Mouse (Mus musculus) CH12.LX (cell line): ENCODE data around the gene Lrrc46. TPM values are rescaled to one million over a fixed set of nuclear protein-coding genes. Genes with fewer than 3 reads are reported as not detected.

Experiments used
- DNase-seq: peaks from one replicate; pipeline ENCODE4 v3.0.0-alpha.2; 2013; ENCODE audit errors: extremely low read depth
- H3K27ac ChIP-seq: 2 replicates; pipeline ENCODE4 v1.5.1; 2012; ENCODE audit warnings: low read depth, mild to moderate bottlenecking, control low read depth, moderate library complexity; ENCODE audit not compliant: insufficient read depth
- H3K27me3 ChIP-seq: replicated peaks from 2 replicates; pipeline ENCODE3; 2012; ENCODE audit warnings: inconsistent platforms
- H3K36me3 ChIP-seq, 2 experiments: replicated peaks in 1 of 2; 2 replicates each; pipeline versions ENCODE3 to v1.6.1; 2012; ENCODE audit warnings: inconsistent platforms in 1 of 2, low read length in 1 of 2, mild to moderate bottlenecking in 1 of 2, mixed read lengths in 1 of 2, moderate library complexity in 1 of 2; ENCODE audit not compliant: control insufficient read depth in 1 of 2, insufficient read depth in 1 of 2
- H3K4me1 ChIP-seq, 2 experiments: 2 replicates each; pipeline ENCODE4 v1.6.1; 2012; ENCODE audit warnings: inconsistent platforms in 1 of 2, moderate library complexity in 1 of 2; ENCODE audit not compliant: insufficient read depth in 2 of 2, control insufficient read depth in 1 of 2
- H3K4me2 ChIP-seq: 2 replicates; pipeline ENCODE4 v1.6.1; 2012; ENCODE audit warnings: low read depth, mild to moderate bottlenecking, control low read depth; ENCODE audit not compliant: poor library complexity, insufficient read depth, severe bottlenecking
- H3K4me3 ChIP-seq, 3 experiments: fragments of 150-350 bp in 1 of 3; sonication (generic) in 1 of 3; replicated peaks in 1 of 3; 2 replicates each; pipeline versions ENCODE3 to v1.5.1; 2011 to 2012; ENCODE audit warnings: low read depth in 2 of 3, low read length in 2 of 3, mild to moderate bottlenecking in 2 of 3, moderate library complexity in 2 of 3, control low read depth in 1 of 3, improper control_type of control experiment in 1 of 3, inconsistent platforms in 1 of 3, mixed read lengths in 1 of 3; ENCODE audit not compliant: poor library complexity in 1 of 3
- H3K79me2 ChIP-seq: replicated peaks from 2 replicates; pipeline ENCODE4 v1.6.1; 2012; ENCODE audit warnings: mild to moderate bottlenecking, moderate library complexity; ENCODE audit not compliant: control insufficient read depth, poor library complexity, insufficient read depth, severe bottlenecking; ENCODE audit errors: extremely low read depth
- H3K9ac ChIP-seq: 2 replicates; pipeline ENCODE4 v1.6.1; 2012; ENCODE audit warnings: low read depth, mild to moderate bottlenecking, control low read depth, moderate library complexity; ENCODE audit not compliant: insufficient read depth
- H3K9me3 ChIP-seq: replicated peaks from 2 replicates; pipeline ENCODE3; 2012; ENCODE audit warnings: low read length, inconsistent platforms, mixed read lengths
- BHLHE40 ChIP-seq: IDR thresholded peaks from 2 replicates; pipeline ENCODE4 v1.6.1; 2011; ENCODE audit warnings: mild to moderate bottlenecking, low read depth, low read length, improper control_type of control experiment
- CHD1 ChIP-seq: IDR thresholded peaks from 2 replicates; pipeline ENCODE4 v1.6.1; 2012; ENCODE audit warnings: low read depth, low read length, improper control_type of control experiment, inconsistent platforms
- CHD2 ChIP-seq: IDR thresholded peaks from 2 replicates; pipeline ENCODE4 v1.6.1; 2011; ENCODE audit warnings: low read length, improper control_type of control experiment
- CTCF ChIP-seq, 2 experiments: IDR thresholded peaks in 1 of 2; conservative IDR thresholded peaks in 1 of 2; 2 replicates each; pipeline ENCODE4 v1.5.1; 2011 to 2012; ENCODE audit warnings: low read depth in 2 of 2, low read length in 2 of 2, improper control_type of control experiment in 1 of 2, inconsistent platforms in 1 of 2, mild to moderate bottlenecking in 1 of 2, moderate library complexity in 1 of 2
- EP300 ChIP-seq: IDR thresholded peaks from 2 replicates; pipeline ENCODE4 v1.6.1; 2011; ENCODE audit warnings: low read length, improper control_type of control experiment
- GABPA ChIP-seq: IDR thresholded peaks from 2 replicates; pipeline ENCODE4 v1.6.1; 2012; ENCODE audit warnings: low read depth, low read length, improper control_type of control experiment, inconsistent platforms; ENCODE audit not compliant: insufficient replicate concordance
- HCFC1 ChIP-seq: IDR thresholded peaks from 2 replicates; pipeline ENCODE4 v1.6.1; 2012; ENCODE audit warnings: low read depth, mild to moderate bottlenecking, inconsistent platforms, low read length, improper control_type of control experiment
- IRF4 ChIP-seq: IDR thresholded peaks from 2 replicates; pipeline ENCODE4 v1.6.1; 2014; ENCODE audit warnings: low read depth, mild to moderate bottlenecking, inconsistent platforms, low read length, improper control_type of control experiment
- JUN ChIP-seq: IDR thresholded peaks from 2 replicates; pipeline ENCODE4 v1.6.1; 2011; ENCODE audit warnings: low read depth, mild to moderate bottlenecking, low read length, improper control_type of control experiment, moderate library complexity; ENCODE audit not compliant: insufficient read depth
- JUND ChIP-seq: conservative IDR thresholded peaks from 2 replicates; pipeline ENCODE4 v1.6.1; 2011; ENCODE audit warnings: low read depth, low read length, improper control_type of control experiment
- KAT2A ChIP-seq: IDR thresholded peaks from 2 replicates; pipeline ENCODE4 v1.6.1; 2012; ENCODE audit warnings: low read length, improper control_type of control experiment, inconsistent platforms; ENCODE audit not compliant: insufficient replicate concordance
- MAX ChIP-seq: IDR thresholded peaks from 2 replicates; pipeline ENCODE4 v1.6.1; 2011; ENCODE audit warnings: low read length, improper control_type of control experiment
- MAZ ChIP-seq: IDR thresholded peaks from 2 replicates; pipeline ENCODE4 v1.6.1; 2012; ENCODE audit warnings: low read depth, mild to moderate bottlenecking, inconsistent platforms, low read length, improper control_type of control experiment, moderate library complexity
- MEF2A ChIP-seq: IDR thresholded peaks from 2 replicates; pipeline ENCODE4 v1.6.1; 2014; ENCODE audit warnings: low read depth, mild to moderate bottlenecking, inconsistent platforms, low read length, improper control_type of control experiment, borderline replicate concordance
- MXI1 ChIP-seq: IDR thresholded peaks from 2 replicates; pipeline ENCODE4 v1.6.1; 2011; ENCODE audit warnings: mild to moderate bottlenecking, low read depth, low read length, improper control_type of control experiment
- MYC ChIP-seq: IDR thresholded peaks from 2 replicates; pipeline ENCODE4 v1.6.1; 2011; ENCODE audit warnings: low read depth, mild to moderate bottlenecking, improper control_type of control experiment, low read length
- NRF1 ChIP-seq: IDR thresholded peaks from 2 replicates; pipeline ENCODE4 v1.6.1; 2014; ENCODE audit warnings: low read depth, mild to moderate bottlenecking, inconsistent platforms, low read length, improper control_type of control experiment, moderate library complexity
- PAX5 ChIP-seq: IDR thresholded peaks from 2 replicates; pipeline ENCODE4 v1.6.1; 2012; ENCODE audit warnings: low read length, inconsistent platforms, mixed read lengths
- POLR2A ChIP-seq: IDR thresholded peaks from 2 replicates; pipeline ENCODE4 v1.6.1; 2011; ENCODE audit warnings: low read depth, mild to moderate bottlenecking, improper control_type of control experiment, low read length
- POLR2AphosphoS2 ChIP-seq: IDR thresholded peaks from 2 replicates; pipeline ENCODE4 v1.6.1; 2011; ENCODE audit warnings: low read depth, low read length, improper control_type of control experiment
- RAD21 ChIP-seq: IDR thresholded peaks from 2 replicates; pipeline ENCODE4 v1.6.1; 2011; ENCODE audit warnings: low read depth, mild to moderate bottlenecking, low read length, improper control_type of control experiment, moderate library complexity
- RCOR1 ChIP-seq: conservative IDR thresholded peaks from 2 replicates; pipeline ENCODE4 v1.6.1; 2012; ENCODE audit warnings: low read depth, mild to moderate bottlenecking, inconsistent platforms, low read length, improper control_type of control experiment
- SIN3A ChIP-seq: IDR thresholded peaks from 2 replicates; pipeline ENCODE4 v1.6.1; 2012; ENCODE audit warnings: low read length, improper control_type of control experiment, inconsistent platforms
- SMC3 ChIP-seq: IDR thresholded peaks from 2 replicates; pipeline ENCODE4 v1.6.1; 2011; ENCODE audit warnings: low read depth, low read length, improper control_type of control experiment
- TBP ChIP-seq: conservative IDR thresholded peaks from 2 replicates; pipeline ENCODE4 v1.6.1; 2011; ENCODE audit warnings: low read depth, low read length, improper control_type of control experiment
- TCF12 ChIP-seq: IDR thresholded peaks from 2 replicates; pipeline ENCODE4 v1.6.1; 2014; ENCODE audit warnings: low read depth, mild to moderate bottlenecking, inconsistent platforms, low read length, improper control_type of control experiment
- UBTF ChIP-seq: IDR thresholded peaks from 2 replicates; pipeline ENCODE4 v1.6.1; 2012; ENCODE audit warnings: low read depth, mild to moderate bottlenecking, inconsistent platforms, low read length, improper control_type of control experiment, moderate library complexity
- USF1 ChIP-seq: IDR thresholded peaks from 2 replicates; pipeline ENCODE4 v1.6.1; 2014; ENCODE audit warnings: low read depth, mild to moderate bottlenecking, inconsistent platforms, low read length, improper control_type of control experiment
- USF2 ChIP-seq: conservative IDR thresholded peaks from 2 replicates; pipeline ENCODE4 v1.6.1; 2011; ENCODE audit warnings: low read depth, low read length, improper control_type of control experiment
- ZKSCAN1 ChIP-seq: IDR thresholded peaks from 2 replicates; pipeline ENCODE4 v1.6.1; 2012; ENCODE audit warnings: low read depth, inconsistent platforms, low read length, improper control_type of control experiment, borderline replicate concordance
- ZMIZ1 ChIP-seq: IDR thresholded peaks from 2 replicates; pipeline ENCODE4 v1.6.1; 2012; ENCODE audit warnings: low read depth, mild to moderate bottlenecking, inconsistent platforms, low read length, improper control_type of control experiment
- ZNF384 ChIP-seq: IDR thresholded peaks from 2 replicates; pipeline ENCODE4 v1.6.1; 2012; ENCODE audit warnings: low read depth, low read length, improper control_type of control experiment, inconsistent platforms
- dilution Hi-C: fragments of 300-500 bp; cut with MboI; formaldehyde crosslinking; loops from 2 replicates; pipeline ENCODE4 v1.14.3; 2020; ENCODE audit warnings: low sequenced_read_pairs; ENCODE audit not compliant: extremely low pct_unique_long_range_greater_than_20kb, extremely low pct_ligation_motif_present
- in situ Hi-C: fragments of 300-500 bp; cut with MboI; formaldehyde crosslinking; loops from 3 replicates; pipeline ENCODE4 v1.14.3; 2019; ENCODE audit warnings: low sequenced_read_pairs, low pct_ligation_motif_present, low pct_unique_long_range_greater_than_20kb, mixed read lengths
- polyA plus RNA-seq: library from polyadenylated mRNA; unstranded; fragments of >175 nt; gene quantifications from 2 replicates; pipeline ENCODE4 v1.2.1, GENCODE M21; 2012; ENCODE audit warnings: low read depth; ENCODE audit not compliant: insufficient read length
- total RNA-seq, 2 experiments: library from RNA; depleted of rRNA; stranded (reverse); fragments of 300-350 nt in 1 of 2; fragments of >200 nt in 1 of 2; gene quantifications; 2 replicates each; pipeline ENCODE4 v1.2.3; 2012 to 2014

Gene Lrrc46
- total and polyA plus RNA-seq, 3 experiments, result 0.38 to 0.91 TPM; not detected in 1

DNA sequence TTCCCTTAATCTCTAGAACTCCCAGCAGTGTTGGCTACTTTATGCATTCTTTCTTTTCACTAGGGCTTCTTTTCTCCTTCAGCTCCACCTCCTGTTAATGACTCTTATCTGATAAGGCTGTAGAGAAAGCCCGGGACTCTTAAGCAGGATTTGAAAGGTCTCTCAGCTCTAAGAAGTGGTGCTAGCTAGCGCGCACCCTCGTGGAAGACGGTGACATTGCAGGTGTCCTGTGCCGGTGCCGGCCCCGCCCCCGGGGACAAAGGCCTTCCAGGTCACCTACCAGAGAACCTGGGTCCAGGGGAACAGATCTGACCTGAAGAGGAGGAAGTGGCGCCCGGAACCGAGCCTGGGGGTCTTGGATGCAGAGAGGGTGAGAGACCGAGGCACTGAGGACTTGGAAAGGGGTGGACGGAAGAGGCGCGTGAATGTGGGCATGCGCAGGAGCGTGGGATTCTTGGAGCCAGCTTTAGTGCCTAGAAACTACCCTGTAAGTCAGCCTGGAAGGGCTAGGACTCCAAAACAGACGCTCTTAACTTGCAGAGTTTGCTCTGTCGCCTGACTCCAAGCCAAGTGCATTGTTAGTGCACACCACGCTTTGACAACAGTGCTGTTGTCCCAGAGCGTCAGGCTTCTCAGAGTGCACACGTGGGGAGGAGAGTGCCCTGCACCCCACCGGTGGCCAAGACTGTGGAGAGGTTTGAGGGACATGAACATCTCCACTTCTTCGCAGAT is 11.4 kb downstream of the Lrrc46 start, which contains the start of gene Scrn2 (continued):
- TF ChIP-seq MAX (peak; percentile 76), UBTF (no peak), POLR2A (peak; percentile 65), SIN3A (peak; percentile 82; the same call in 1 of the 2 replicates), CHD2 (no peak; the same call in 1 of the 2 replicates), MYC (peak; percentile 89), USF2 (0 out of 2 replicates have a peak, but pooled peaks have one; percentile 13), TBP (peak; percentile 60; the same call in 1 of the 2 replicates), RCOR1 (no peak), IRF4 (peak; percentile 8; the same call in 1 of the 2 replicates), USF1 (0 out of 2 replicates have a peak, but pooled peaks have one; percentile 3), RAD21 (peak; percentile 68)

DNA sequence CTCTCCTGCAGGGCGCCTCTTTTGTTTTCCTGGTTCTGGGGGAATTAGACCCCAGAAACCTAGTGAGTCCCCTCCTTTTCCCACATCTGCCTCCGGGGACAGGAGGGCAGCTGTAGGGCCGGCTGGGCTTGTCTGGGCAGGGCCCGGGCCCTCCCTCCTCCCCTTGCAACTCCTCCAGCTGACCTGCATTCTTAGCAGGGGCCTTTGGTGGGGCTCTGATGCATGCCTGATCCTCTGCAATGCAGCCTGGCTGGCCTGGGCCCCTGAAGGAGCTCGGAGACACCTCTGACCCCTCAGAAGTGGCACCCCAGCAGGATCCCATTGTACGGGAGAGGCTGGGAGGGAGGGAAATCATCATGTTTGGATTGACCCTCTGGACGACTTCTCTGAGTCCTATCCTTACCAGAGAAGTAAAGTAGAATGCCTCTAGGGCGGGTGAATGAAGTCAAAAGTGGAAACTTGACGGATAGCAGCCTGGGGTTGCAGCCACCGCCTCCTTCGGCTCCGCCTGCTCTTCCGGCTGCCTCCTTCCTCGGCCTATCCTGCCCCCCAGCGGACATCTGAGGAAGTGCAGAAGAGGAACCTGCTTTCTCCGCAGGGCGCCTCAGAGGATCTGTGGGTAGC is 15.4 kb downstream of the Lrrc46 start:
- peak overlapping the region; percentile 86 for H3K9ac ChIP-seq
- no peaks in the 10 kb centered on the region for H3K9me3 ChIP-seq
- in situ Hi-C loops (no loop called here), dilution Hi-C loops (no loop called here)
- DNase-seq, result peak; percentile 96
- H3K27ac ChIP-seq, result peak overlapping the region; percentile 98
- H3K36me3 ChIP-seq, result peaks cover 10 to 38% of the 10 kb centered on the region in 2 experiments
- H3K4me2 ChIP-seq, result peak overlapping the region; percentile 70
- peak overlapping the region; percentile 56 to 58 (median 57) for H3K4me3 ChIP-seq
- H3K4me1 ChIP-seq, result peaks cover 8 to 55% of the 10 kb centered on the region in 2 experiments
- H3K27me3 ChIP-seq, result no peaks in the 10 kb centered on the region
- peaks cover 35% of the 10 kb centered on the region for H3K79me2 ChIP-seq
- TF ChIP-seq MEF2A, result peak; percentile 77
- TF ChIP-seq JUN, result 0 out of 2 replicates have a peak, but pooled peaks have one; percentile 18
- peak; percentile 89 for TF ChIP-seq MXI1
- peak; percentile 58 for TF ChIP-seq BHLHE40
- TF ChIP-seq PAX5, result no peak
- TF ChIP-seq JUND, result no peak; the same call in 1 of the 2 replicates
- no peak for TF ChIP-seq USF1
- peak; percentile 78; the same call in 1 of the 2 replicates for TF ChIP-seq IRF4
- peak; percentile 96; the same call in 1 of the 2 replicates for TF ChIP-seq CHD1
- peak; percentile 49; the same call in 1 of the 2 replicates for TF ChIP-seq EP300
- peak; percentile 87; the same call in 1 of the 2 replicates for TF ChIP-seq ZMIZ1
- TF ChIP-seq TCF12, result peak; percentile 79
- TF ChIP-seq RAD21, result no peak; the same call in none of the 2 replicates
- TF ChIP-seq CTCF (conservative IDR thresholded peaks at IDR 0.05 in 1 of 2, IDR thresholded peaks at IDR 0.05 in 1 of 2; ENCODE audit: low read depth in 2 of 2, low read length in 2 of 2), result peak; percentile 88 to 99
- peak; percentile 63; the same call in 1 of the 2 replicates for TF ChIP-seq KAT2A
- TF ChIP-seq NRF1, result peak; percentile 43; the same call in 1 of the 2 replicates
- peak; percentile 61; the same call in 1 of the 2 replicates for TF ChIP-seq MYC
- peak; percentile 100 for TF ChIP-seq SMC3
- TF ChIP-seq USF2, result no peak
- peak; percentile 72 for TF ChIP-seq MAX
- no peak for TF ChIP-seq GABPA
- TF ChIP-seq MAZ, result peak; percentile 77
- TF ChIP-seq SIN3A, result peak; percentile 95
- TF ChIP-seq RCOR1, result peak; percentile 82; the same call in 1 of the 2 replicates
- TF ChIP-seq ZKSCAN1, result no peak; the same call in 1 of the 2 replicates
- TF ChIP-seq POLR2AphosphoS2, result peak; percentile 88
- 0 out of 2 replicates have a peak, but pooled peaks have one; percentile 12 for TF ChIP-seq ZNF384
- TF ChIP-seq UBTF, result peak; percentile 95
- peak; percentile 60; the same call in 1 of the 2 replicates for TF ChIP-seq HCFC1
